Comparison of ENCODE assay signal across 8 mouse cellular contexts in the genomic region with DNA sequence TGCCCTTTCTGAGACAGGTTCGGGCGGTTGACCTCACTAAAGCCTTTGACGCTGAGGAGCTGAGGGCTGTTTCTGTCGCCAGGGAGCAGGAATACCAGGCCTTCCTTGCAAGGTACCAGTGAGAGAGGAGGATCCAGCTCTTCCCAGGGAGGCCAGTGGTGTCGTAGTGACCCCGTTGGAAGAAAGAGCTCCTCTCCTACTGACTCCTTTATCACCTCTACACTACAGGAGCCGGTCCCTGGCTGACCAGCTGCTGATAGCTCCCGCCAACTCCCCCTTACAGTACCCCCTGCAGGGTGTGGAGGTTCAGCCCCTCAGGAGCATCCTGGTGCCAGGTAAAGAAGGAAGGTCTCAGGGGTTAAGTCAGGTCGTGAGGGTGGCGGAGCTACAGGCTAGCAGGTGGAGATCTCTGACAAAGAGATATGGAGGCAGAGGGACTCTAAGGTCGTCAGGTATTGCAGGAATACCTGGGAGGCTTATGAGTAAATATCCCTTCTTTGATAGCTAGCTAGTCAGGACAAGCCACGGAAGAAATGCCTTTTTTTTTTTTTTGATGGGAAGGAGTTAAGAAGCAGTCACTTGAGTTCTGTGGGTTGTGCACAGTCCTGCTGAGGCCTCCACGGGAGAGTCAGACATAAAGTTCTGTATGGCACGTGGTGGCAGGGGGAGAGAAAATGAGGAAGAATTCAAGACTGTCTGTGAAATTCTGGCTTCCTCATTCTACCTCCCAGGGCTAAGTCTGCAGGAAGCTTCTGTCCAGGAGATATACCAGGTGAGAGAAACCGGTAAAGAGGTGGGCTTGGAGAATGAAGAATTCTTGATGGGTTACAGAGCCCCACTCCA. TPM values are rescaled to one million over a fixed set of nuclear protein-coding genes. Genes with fewer than 3 reads are reported as not detected.
DNase-seq lines count a peak whose midpoint lies in the region; ATAC-seq lines count a peak whose summit lies in the region.

No protein-coding gene starts in this region.

- H3K27ac ChIP-seq in lung, embryonic 15.5 days: no peak overlapping the region
- H3K27ac ChIP-seq in forebrain, embryonic 14.5 days (ENCODE audit: low read depth, low read length): peak overlapping the region; percentile 78; the same call in 1 of the 2 replicates
- no peak overlapping the region for H3K27ac ChIP-seq in liver, embryonic 12.5 days

- no peak for DNase-seq in lung, adult 18-20 months
- no peak for DNase-seq in forebrain, embryonic 14.5 days (ENCODE audit: low spot score)
- peak; percentile 46 for DNase-seq in splenic B cell, adult 2 months (ENCODE audit: low read depth, low spot score)
- DNase-seq in frontal cortex, postnatal 10 days (ENCODE audit: low spot score in 2 of 2): no peak
- no peak for DNase-seq in thymus, postnatal 36 days
- DNase-seq in urinary bladder, postnatal 25 days (ENCODE audit: low spot score): no peak

- H3K4me2 ChIP-seq in lung, embryonic 15.5 days: peak overlapping the region; percentile 100
- H3K4me2 ChIP-seq in forebrain, embryonic 14.5 days (ENCODE audit: low read length): peak overlapping the region; percentile 98
- peak overlapping the region; percentile 100 for H3K4me2 ChIP-seq in liver, embryonic 12.5 days

- no peak for ATAC-seq in lung, embryonic 15.5 days (ENCODE audit: borderline replicate concordance, extremely low read depth, low FRiP score, low TSS enrichment)
- no peak for ATAC-seq in forebrain, embryonic 14.5 days
- no peak for ATAC-seq in liver, embryonic 12.5 days

- H3K9me3 ChIP-seq in lung, embryonic 15.5 days: no peaks in the 10 kb centered on the region
- no peaks in the 10 kb centered on the region for H3K9me3 ChIP-seq in forebrain, embryonic 14.5 days (replicated peaks; ENCODE audit: control insufficient read depth, low read length)
- no peaks in the 10 kb centered on the region for H3K9me3 ChIP-seq in liver, embryonic 12.5 days (replicated peaks)

- H3K9ac ChIP-seq in lung, embryonic 15.5 days: no peak overlapping the region
- H3K9ac ChIP-seq in forebrain, embryonic 14.5 days (ENCODE audit: low read length): peak overlapping the region; percentile 91
- no peak overlapping the region for H3K9ac ChIP-seq in liver, embryonic 12.5 days

- WGBS in lung, embryonic 15.5 days: 25% methylated on average over 15 of the region's 15 CpGs
- WGBS in forebrain, embryonic 14.5 days: 32% methylated on average over 15 of the region's 15 CpGs
- WGBS in liver, embryonic 12.5 days (ENCODE audit: insufficient replicate concordance): 16% methylated on average over 15 of the region's 15 CpGs

- peak overlapping the region; percentile 51 for H3K4me3 ChIP-seq in lung, embryonic 15.5 days
- H3K4me3 ChIP-seq in forebrain, embryonic 14.5 days (ENCODE audit: low read depth, low read length): peak overlapping the region; percentile 74
- peak overlapping the region; percentile 66 for H3K4me3 ChIP-seq in liver, embryonic 12.5 days

- H3K4me1 ChIP-seq in lung, embryonic 15.5 days: peaks cover 43% of the 10 kb centered on the region
- peaks cover 3% of the 10 kb centered on the region; the same call in 1 of the 2 replicates for H3K4me1 ChIP-seq in forebrain, embryonic 14.5 days (ENCODE audit: control insufficient read depth, insufficient read depth, low read length)
- peaks cover 60% of the 10 kb centered on the region for H3K4me1 ChIP-seq in liver, embryonic 12.5 days

- no peaks in the 10 kb centered on the region for H3K36me3 ChIP-seq in lung, embryonic 15.5 days
- H3K36me3 ChIP-seq in forebrain, embryonic 14.5 days (ENCODE audit: control insufficient read depth, insufficient read depth, low read length): peaks cover 4% of the 10 kb centered on the region; the same call in 1 of the 2 replicates
- no peaks in the 10 kb centered on the region; the same call in 1 of the 2 replicates for H3K36me3 ChIP-seq in liver, embryonic 12.5 days
- H3K36me3 ChIP-seq in splenic B cell, adult 2 months (ENCODE audit: control insufficient read depth, insufficient read depth, low read length, poor library complexity, severe bottlenecking): peaks cover 13% of the 10 kb centered on the region

- H3K27me3 ChIP-seq in lung, embryonic 15.5 days: peaks cover 89% of the 10 kb centered on the region
- peaks cover 59% of the 10 kb centered on the region for H3K27me3 ChIP-seq in forebrain, embryonic 14.5 days (replicated peaks; ENCODE audit: control insufficient read depth, insufficient read depth, low read length)
- H3K27me3 ChIP-seq in liver, embryonic 12.5 days (replicated peaks): peaks cover 91% of the 10 kb centered on the region
- no peaks in the 10 kb centered on the region for H3K27me3 ChIP-seq in splenic B cell, adult 2 months (ENCODE audit: control insufficient read depth, insufficient read depth, low read length, poor library complexity, severe bottlenecking)

RNA-seq across cellular contexts. Expression of a gene that starts 2.0 kb away (rescaled TPM):
- 2.8 and 3.6 TPM in 2 replicates for polyA plus RNA-seq in lung, embryonic 15.5 days (2015; fragmentation: Nextera tagmentation; extraction: Ambion mirVana)
- polyA plus RNA-seq in forebrain, embryonic 14.5 days (2014; fragmentation: Nextera tagmentation; extraction: Ambion mirVana): 30.7 and 46.8 TPM in 2 replicates
- polyA plus RNA-seq in liver, embryonic 12.5 days (2016; fragmentation: Nextera tagmentation; extraction: Ambion mirVana): 12.6 TPM in 2 replicates

RNA-seq across cellular contexts. Expression of a gene that starts 13.5 kb away (rescaled TPM):
- polyA plus RNA-seq in lung, embryonic 15.5 days (2015; fragmentation: Nextera tagmentation; extraction: Ambion mirVana): 0.86 and 0.93 TPM in 2 replicates
- polyA plus RNA-seq in forebrain, embryonic 14.5 days (2014; fragmentation: Nextera tagmentation; extraction: Ambion mirVana): 0.69 and 0.95 TPM in 2 replicates
- 3.0 and 3.6 TPM in 2 replicates for polyA plus RNA-seq in liver, embryonic 12.5 days (2016; fragmentation: Nextera tagmentation; extraction: Ambion mirVana)

RNA-seq across cellular contexts. Expression of a gene that starts 22.9 kb away (rescaled TPM):
- polyA plus RNA-seq in lung, embryonic 15.5 days (2015; fragmentation: Nextera tagmentation; extraction: Ambion mirVana): 55.4 and 59.0 TPM in 2 replicates
- 21.4 and 22.9 TPM in 2 replicates for polyA plus RNA-seq in forebrain, embryonic 14.5 days (2014; fragmentation: Nextera tagmentation; extraction: Ambion mirVana)
- polyA plus RNA-seq in liver, embryonic 12.5 days (2016; fragmentation: Nextera tagmentation; extraction: Ambion mirVana): 14.3 and 17.4 TPM in 2 replicates

RNA-seq across cellular contexts. Expression of a gene that starts 28.5 kb away (rescaled TPM):
- polyA plus RNA-seq in lung, embryonic 15.5 days (2015; fragmentation: Nextera tagmentation; extraction: Ambion mirVana): 73.9 and 82.6 TPM in 2 replicates
- polyA plus RNA-seq in forebrain, embryonic 14.5 days (2014; fragmentation: Nextera tagmentation; extraction: Ambion mirVana): 148 and 187 TPM in 2 replicates
- 33.2 and 36.9 TPM in 2 replicates for polyA plus RNA-seq in liver, embryonic 12.5 days (2016; fragmentation: Nextera tagmentation; extraction: Ambion mirVana)

RNA-seq across cellular contexts. Expression of a gene that starts 44.4 kb away (rescaled TPM):
- 24.4 and 27.2 TPM in 2 replicates for polyA plus RNA-seq in lung, embryonic 15.5 days (2015; fragmentation: Nextera tagmentation; extraction: Ambion mirVana)
- polyA plus RNA-seq in forebrain, embryonic 14.5 days (2014; fragmentation: Nextera tagmentation; extraction: Ambion mirVana): 15.3 and 17.4 TPM in 2 replicates
- 44.7 and 50.0 TPM in 2 replicates for polyA plus RNA-seq in liver, embryonic 12.5 days (2016; fragmentation: Nextera tagmentation; extraction: Ambion mirVana)
